Mouse (Mus musculus): ENCODE results near the gene Pde5a. TPM values are rescaled to one million over a fixed set of nuclear protein-coding genes. Genes with fewer than 3 reads are reported as not detected.

The Pde5a gene
- polyA plus RNA-seq, 1 experiment from 2014 or later = 3.2 TPM

DNA sequence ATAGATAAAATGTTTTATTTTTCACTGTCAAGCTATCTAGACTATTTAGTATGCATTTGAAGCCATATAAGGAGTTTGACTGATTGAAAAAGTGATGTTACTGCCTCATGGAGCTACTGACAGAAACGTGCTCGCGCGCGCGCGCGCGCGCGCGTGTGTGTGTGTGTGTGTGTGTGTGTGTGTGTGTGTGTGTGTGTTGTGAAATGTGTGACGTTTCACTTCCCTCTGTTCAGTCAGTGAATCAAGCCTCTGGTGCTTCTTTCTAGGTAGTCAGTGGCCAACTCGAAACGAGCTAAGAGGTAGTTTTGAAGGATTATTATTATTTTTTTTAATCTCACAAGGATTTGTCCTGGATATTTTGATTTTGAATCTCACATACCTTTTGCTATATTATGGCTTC, 10.7 kb downstream of the Pde5a start:
- Histone ChIP-seq H3K4me1 (ENCODE audit: control insufficient read depth, insufficient read depth, low read length) (no peaks in the 10 kb centered on the region), H3K4me3 (ENCODE audit: low read depth, low read length) (no peak overlapping the region), H3K4me2 (ENCODE audit: low read depth) (no peak overlapping the region), H3K9me3 (ENCODE audit: control insufficient read depth, low read length) (no peaks in the 10 kb centered on the region), H3K27ac (ENCODE audit: low read depth, low read length) (no peak overlapping the region), H3K27me3 (ENCODE audit: control insufficient read depth, insufficient read depth, low read length) (no peaks in the 10 kb centered on the region), H3K36me3 (ENCODE audit: control insufficient read depth, insufficient read depth, low read length) (no peaks in the 10 kb centered on the region), H3K9ac (ENCODE audit: low read length) (no peak overlapping the region)
- ATAC-seq (ENCODE audit: insufficient read depth, low FRiP score, low TSS enrichment) = no peak
- 98% methylated on average over 14 of the region's 15 CpGs for WGBS
- DNase-seq (ENCODE audit: low spot score) = no peak

DNA sequence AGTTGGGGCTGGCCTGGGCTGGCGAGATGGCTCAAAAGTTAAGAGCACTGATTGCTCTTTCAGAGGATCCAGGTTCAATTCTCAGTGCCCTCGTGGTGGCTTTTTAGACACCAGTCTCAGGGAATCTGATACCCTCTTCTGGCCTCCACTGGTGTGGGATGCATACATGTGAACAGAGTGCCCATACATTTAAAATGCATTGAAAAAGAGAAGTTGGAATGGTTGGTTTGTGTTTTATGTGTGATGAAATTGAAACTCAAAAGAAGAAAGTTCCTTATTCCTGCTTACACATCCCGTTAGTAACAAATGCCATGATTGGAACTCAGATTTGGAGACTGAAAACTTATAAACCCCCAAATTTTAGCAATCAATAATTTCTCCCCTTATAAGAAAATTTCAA, 15.5 kb downstream of the Pde5a start:
- Histone ChIP-seq H3K4me1 (ENCODE audit: control insufficient read depth, insufficient read depth, low read length) (no peaks in the 10 kb centered on the region), H3K9me3 (ENCODE audit: control insufficient read depth, low read length) (no peaks in the 10 kb centered on the region), H3K4me3 (ENCODE audit: low read depth, low read length) (no peak overlapping the region), H3K4me2 (ENCODE audit: low read depth) (no peak overlapping the region), H3K27ac (ENCODE audit: low read depth, low read length) (no peak overlapping the region), H3K36me3 (ENCODE audit: control insufficient read depth, insufficient read depth, low read length) (no peaks in the 10 kb centered on the region), H3K9ac (ENCODE audit: low read length) (no peak overlapping the region), H3K27me3 (ENCODE audit: control insufficient read depth, insufficient read depth, low read length) (no peaks in the 10 kb centered on the region)
- ATAC-seq (ENCODE audit: insufficient read depth, low FRiP score, low TSS enrichment) (no peak), DNase-seq (ENCODE audit: low spot score) (no peak)
- WGBS = 90% methylated on average over 3 of the region's 3 CpGs

DNA sequence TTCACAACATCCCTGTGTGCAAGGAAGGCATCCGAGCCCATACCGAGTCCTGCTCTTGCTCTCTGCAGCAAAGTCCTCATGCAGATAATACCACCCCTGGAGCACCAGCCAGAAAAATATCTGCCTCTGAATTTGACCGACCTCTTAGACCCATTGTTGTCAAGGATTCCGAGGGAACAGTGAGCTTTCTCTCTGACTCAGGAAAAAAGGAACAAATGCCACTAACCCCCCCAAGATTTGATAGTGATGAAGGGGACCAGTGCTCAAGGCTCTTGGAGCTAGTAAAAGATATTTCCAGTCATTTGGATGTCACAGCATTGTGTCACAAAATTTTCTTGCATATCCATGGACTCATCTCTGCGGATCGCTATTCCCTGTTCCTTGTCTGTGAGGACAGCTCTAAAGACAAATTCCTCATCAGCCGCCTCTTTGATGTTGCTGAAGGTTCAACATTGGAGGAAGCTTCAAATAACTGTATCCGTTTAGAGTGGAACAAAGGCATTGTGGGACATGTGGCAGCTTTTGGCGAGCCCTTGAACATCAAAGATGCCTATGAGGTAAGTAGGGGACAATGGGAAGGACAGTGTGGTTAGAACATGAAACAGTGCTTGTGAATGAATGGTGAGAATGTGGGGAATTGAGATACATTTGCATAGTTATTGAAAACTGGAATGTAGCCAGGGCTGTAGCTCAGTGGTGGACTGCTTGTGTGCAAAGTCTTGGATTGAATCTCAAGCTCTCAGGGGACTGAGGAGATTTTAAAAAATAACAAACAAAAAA, 19.4 kb downstream of the Pde5a start:
- Histone ChIP-seq H3K36me3 (ENCODE audit: control insufficient read depth, insufficient read depth, low read length) (no peaks in the 10 kb centered on the region), H3K27me3 (ENCODE audit: control insufficient read depth, insufficient read depth, low read length) (no peaks in the 10 kb centered on the region), H3K9ac (ENCODE audit: low read length) (no peak overlapping the region), H3K27ac (ENCODE audit: low read depth, low read length) (no peak overlapping the region), H3K4me3 (ENCODE audit: low read depth, low read length) (no peak overlapping the region), H3K4me2 (ENCODE audit: low read depth) (no peak overlapping the region), H3K9me3 (ENCODE audit: control insufficient read depth, low read length) (no peaks in the 10 kb centered on the region), H3K4me1 (ENCODE audit: control insufficient read depth, insufficient read depth, low read length) (no peaks in the 10 kb centered on the region)
- 89% methylated on average over 9 of the region's 9 CpGs for WGBS
- ATAC-seq (ENCODE audit: insufficient read depth, low FRiP score, low TSS enrichment) (no peak), DNase-seq (ENCODE audit: low spot score) (no peak)

- Histone ChIP-seq H3K9ac (ENCODE audit: low read length) (no peak overlapping the region), H3K4me3 (ENCODE audit: low read depth, low read length) (no peak overlapping the region), H3K4me2 (ENCODE audit: low read depth) (no peak overlapping the region), H3K9me3 (ENCODE audit: control insufficient read depth, low read length) (no peaks in the 10 kb centered on the region), H3K27ac (ENCODE audit: low read depth, low read length) (no peak overlapping the region), H3K36me3 (ENCODE audit: control insufficient read depth, insufficient read depth, low read length) (no peaks in the 10 kb centered on the region), H3K27me3 (ENCODE audit: control insufficient read depth, insufficient read depth, low read length) (no peaks in the 10 kb centered on the region), H3K4me1 (ENCODE audit: control insufficient read depth, insufficient read depth, low read length) (no peaks in the 10 kb centered on the region)
- no peak for ATAC-seq (ENCODE audit: insufficient read depth, low FRiP score, low TSS enrichment)
- DNase-seq (ENCODE audit: low spot score) = no peak
- WGBS = 84% methylated on average over 8 of the region's 8 CpGs
Observed at GRCm38 (mm10) chr3:122763240-122763761, 34.6 kb downstream of the Pde5a start.

DNA sequence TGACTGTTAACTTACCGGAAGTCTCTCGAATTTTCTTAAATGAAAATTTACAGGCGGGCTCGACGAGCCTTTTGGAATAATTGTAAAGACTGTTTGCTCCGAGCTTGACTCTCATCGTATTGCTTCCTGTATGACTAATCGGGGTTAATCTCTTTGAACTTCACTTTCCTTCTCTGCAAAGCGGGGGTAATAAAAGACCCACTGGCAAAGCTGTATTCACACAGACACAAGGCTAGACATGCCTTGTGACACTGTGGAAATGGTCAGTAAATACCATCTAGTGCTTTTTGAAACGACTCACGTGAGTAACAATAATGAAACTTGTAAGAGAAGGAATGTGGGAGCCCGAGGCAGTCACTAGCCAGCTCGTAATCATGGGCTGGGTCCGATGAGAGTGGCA, 35.0 kb downstream of the Pde5a start:
- DNase-seq (ENCODE audit: low spot score) = no peak
- WGBS = 67% methylated on average over 14 of the region's 14 CpGs
- no peak overlapping the region for H3K27ac ChIP-seq (ENCODE audit: low read depth, low read length)
- no peak overlapping the region for H3K4me2 ChIP-seq (ENCODE audit: low read depth)
- no peaks in the 10 kb centered on the region for H3K4me1 ChIP-seq (ENCODE audit: control insufficient read depth, insufficient read depth, low read length)
- no peaks in the 10 kb centered on the region for H3K36me3 ChIP-seq (ENCODE audit: control insufficient read depth, insufficient read depth, low read length)
- H3K9ac ChIP-seq (ENCODE audit: low read length) = no peak overlapping the region
- no peak overlapping the region for H3K4me3 ChIP-seq (ENCODE audit: low read depth, low read length)
- no peaks in the 10 kb centered on the region for H3K9me3 ChIP-seq (ENCODE audit: control insufficient read depth, low read length)
- no peaks in the 10 kb centered on the region for H3K27me3 ChIP-seq (ENCODE audit: control insufficient read depth, insufficient read depth, low read length)
- ATAC-seq (ENCODE audit: insufficient read depth, low FRiP score, low TSS enrichment) = no peak

DNA sequence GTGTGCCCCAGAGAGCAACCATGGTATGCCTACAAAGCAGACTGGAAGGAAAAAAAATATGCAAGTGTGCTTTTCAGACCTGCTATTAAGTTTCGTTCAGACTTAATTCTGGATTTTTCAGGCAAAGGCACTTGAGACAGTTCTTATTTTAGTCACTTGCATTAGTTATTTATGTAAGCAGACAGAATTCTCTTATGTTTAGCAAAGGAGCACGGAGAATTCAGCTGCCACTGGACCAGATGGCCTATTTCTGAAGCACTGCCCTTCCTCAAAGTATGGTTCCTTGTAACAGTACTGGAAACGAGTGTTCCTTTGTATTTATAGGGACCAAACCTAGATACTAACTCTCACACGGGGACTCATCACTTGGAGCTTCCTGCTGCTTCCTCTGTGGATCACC, 38.2 kb downstream of the Pde5a start:
- H3K27me3 ChIP-seq (ENCODE audit: control insufficient read depth, insufficient read depth, low read length) = no peaks in the 10 kb centered on the region
- DNase-seq (ENCODE audit: low spot score) = no peak
- no peak for ATAC-seq (ENCODE audit: insufficient read depth, low FRiP score, low TSS enrichment)
- no peak overlapping the region for H3K4me3 ChIP-seq (ENCODE audit: low read depth, low read length)
- H3K4me2 ChIP-seq (ENCODE audit: low read depth) = no peak overlapping the region
- H3K36me3 ChIP-seq (ENCODE audit: control insufficient read depth, insufficient read depth, low read length) = no peaks in the 10 kb centered on the region
- no peak overlapping the region for H3K27ac ChIP-seq (ENCODE audit: low read depth, low read length)
- H3K9me3 ChIP-seq (ENCODE audit: control insufficient read depth, low read length) = no peaks in the 10 kb centered on the region
- no peaks in the 10 kb centered on the region for H3K4me1 ChIP-seq (ENCODE audit: control insufficient read depth, insufficient read depth, low read length)
- no peak overlapping the region for H3K9ac ChIP-seq (ENCODE audit: low read length)
- WGBS = 70% methylated on average over 4 of the region's 4 CpGs

DNA sequence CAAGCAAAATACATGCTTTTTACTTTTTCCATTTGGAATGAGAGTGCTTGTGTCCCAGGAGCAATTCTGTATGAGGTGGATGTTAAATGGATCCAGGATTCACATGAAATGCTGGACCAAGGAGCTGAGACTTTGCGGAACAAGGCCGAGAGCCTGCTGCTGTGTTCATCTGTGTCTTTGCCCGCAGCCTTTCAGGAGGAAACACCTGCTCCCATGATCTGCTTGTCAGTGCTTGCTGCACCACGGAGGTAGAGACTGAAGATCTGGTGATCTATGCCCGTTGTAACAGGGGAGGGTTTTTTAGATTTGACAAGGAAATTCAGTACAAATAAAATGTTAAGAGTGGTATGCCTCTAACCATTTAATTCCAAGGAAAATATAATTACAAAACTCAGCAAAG, 39.1 kb downstream of the Pde5a start:
- 82% methylated on average over 5 of the region's 5 CpGs for WGBS
- ATAC-seq (ENCODE audit: insufficient read depth, low FRiP score, low TSS enrichment) (no peak), DNase-seq (ENCODE audit: low spot score) (no peak)
- Histone ChIP-seq H3K27ac (ENCODE audit: low read depth, low read length) (no peak overlapping the region), H3K9ac (ENCODE audit: low read length) (no peak overlapping the region), H3K4me3 (ENCODE audit: low read depth, low read length) (no peak overlapping the region), H3K4me1 (ENCODE audit: control insufficient read depth, insufficient read depth, low read length) (no peaks in the 10 kb centered on the region), H3K36me3 (ENCODE audit: control insufficient read depth, insufficient read depth, low read length) (no peaks in the 10 kb centered on the region), H3K9me3 (ENCODE audit: control insufficient read depth, low read length) (no peaks in the 10 kb centered on the region), H3K27me3 (ENCODE audit: control insufficient read depth, insufficient read depth, low read length) (no peaks in the 10 kb centered on the region), H3K4me2 (ENCODE audit: low read depth) (no peak overlapping the region)

DNA sequence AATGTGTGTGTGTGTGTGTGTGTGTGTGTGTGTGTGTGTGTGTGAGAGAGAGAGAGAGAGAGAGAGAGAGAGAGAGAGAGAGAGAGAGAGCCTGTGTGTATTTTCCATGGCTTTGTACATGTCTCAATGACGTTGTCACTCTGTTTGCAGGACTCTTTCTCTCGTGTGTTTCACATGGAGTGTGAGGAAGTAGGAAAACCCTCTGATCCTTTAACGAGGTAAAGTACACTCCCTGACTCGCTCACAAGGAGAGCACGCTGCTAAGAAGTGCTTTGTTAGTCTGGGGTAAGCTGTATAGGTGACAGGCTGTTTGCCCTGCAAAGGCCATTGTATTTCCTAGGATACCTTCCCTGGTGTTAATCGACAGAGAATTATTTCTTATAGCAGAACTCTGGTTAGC, 52.7 kb downstream of the Pde5a start:
- DNase-seq (ENCODE audit: low spot score) (no peak), ATAC-seq (ENCODE audit: insufficient read depth, low FRiP score, low TSS enrichment) (no peak)
- no peaks in the 10 kb centered on the region for H3K9me3 ChIP-seq (ENCODE audit: control insufficient read depth, low read length)
- 82% methylated on average over 6 of the region's 6 CpGs for WGBS
- H3K36me3 ChIP-seq (ENCODE audit: control insufficient read depth, insufficient read depth, low read length) = no peaks in the 10 kb centered on the region
- no peaks in the 10 kb centered on the region for H3K4me1 ChIP-seq (ENCODE audit: control insufficient read depth, insufficient read depth, low read length)
- no peak overlapping the region for H3K4me2 ChIP-seq (ENCODE audit: low read depth)
- no peak overlapping the region for H3K27ac ChIP-seq (ENCODE audit: low read depth, low read length)
- no peak overlapping the region for H3K9ac ChIP-seq (ENCODE audit: low read length)
- H3K4me3 ChIP-seq (ENCODE audit: low read depth, low read length) = no peak overlapping the region
- no peaks in the 10 kb centered on the region for H3K27me3 ChIP-seq (ENCODE audit: control insufficient read depth, insufficient read depth, low read length)

- ATAC-seq (ENCODE audit: insufficient read depth, low FRiP score, low TSS enrichment) = no peak
- H3K27me3 ChIP-seq (ENCODE audit: control insufficient read depth, insufficient read depth, low read length) = no peaks in the 10 kb centered on the region
- no peaks in the 10 kb centered on the region for H3K9me3 ChIP-seq (ENCODE audit: control insufficient read depth, low read length)
- DNase-seq (ENCODE audit: low spot score) = no peak
- 77% methylated on average over 1 of the region's 1 CpGs for WGBS
- no peaks in the 10 kb centered on the region for H3K4me1 ChIP-seq (ENCODE audit: control insufficient read depth, insufficient read depth, low read length)
- no peak overlapping the region for H3K4me2 ChIP-seq (ENCODE audit: low read depth)
- no peak overlapping the region for H3K27ac ChIP-seq (ENCODE audit: low read depth, low read length)
- no peaks in the 10 kb centered on the region for H3K36me3 ChIP-seq (ENCODE audit: control insufficient read depth, insufficient read depth, low read length)
- H3K9ac ChIP-seq (ENCODE audit: low read length) = no peak overlapping the region
- H3K4me3 ChIP-seq (ENCODE audit: low read depth, low read length) = no peak overlapping the region
Observed at GRCm38 (mm10) chr3:122784245-122784644, 55.5 kb downstream of the Pde5a start.
